Mouse (Mus musculus) left cerebral cortex, adult 2 months (tissue): Measurements from ENCODE around the gene C1qtnf6. TPM values are rescaled to one million over a fixed set of nuclear protein-coding genes. Genes with fewer than 3 reads are reported as not detected.

ENCODE experiments used
- DNase-seq, 2 experiments: peaks; one replicate each; pipeline ENCODE4 v3.0.0; 2021 to 2022; ENCODE audit warnings: low spot score in 2 of 2, mixed read lengths in 1 of 2; ENCODE audit errors: extremely low spot score in 1 of 2
- H3K27ac ChIP-seq: fragments of 200-600 bp; 2 replicates; pipeline ENCODE4 v1.8.1; 2022
- H3K4me3 ChIP-seq: fragments of 200-600 bp; 2 replicates; pipeline ENCODE4 v1.8.1; 2022
- CTCF ChIP-seq: fragments of 200-600 bp; IDR thresholded peaks from 2 replicates; pipeline ENCODE4 v1.8.1; 2022; ENCODE audit warnings: antibody characterized with exemption, mild to moderate bottlenecking, moderate library complexity
- intact Hi-C: fragments of 180-260 bp; cut with DNase I; formaldehyde crosslinking; loops from one replicate; pipeline ENCODE4 v1.15.1; 2025
- total RNA-seq, 2 experiments: library from RNA; stranded (reverse); gene quantifications; 2 replicates each; pipeline ENCODE4 v1.2.3; 2021

The C1qtnf6 gene
- total RNA-seq, 2 experiments from 2014 or later, result 1.3 to 1.6 TPM

DNA sequence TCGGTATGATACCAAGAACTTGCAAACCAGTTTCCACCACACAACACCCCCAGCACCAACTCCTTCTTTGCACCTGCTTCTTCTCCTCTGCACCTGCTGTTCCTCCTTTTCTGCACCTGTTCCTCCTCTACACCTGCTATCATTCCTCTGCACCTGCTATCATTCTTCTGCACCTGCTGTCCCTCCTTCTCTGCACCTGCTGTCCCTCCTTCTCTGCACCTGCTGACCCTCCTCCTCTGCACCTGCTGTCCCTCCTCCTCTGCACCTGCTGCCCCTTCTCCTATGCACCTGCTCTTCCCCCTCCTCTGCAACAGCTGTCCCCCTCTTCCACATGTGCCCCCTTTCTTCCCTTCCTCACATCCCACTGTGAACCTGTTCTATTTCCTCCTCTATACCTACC lies 44.7 kb downstream of the C1qtnf6 start:
- Histone ChIP-seq H3K4me3 (no peak overlapping the region), H3K27ac (no peak overlapping the region)
- DNase-seq, result no peak
- intact Hi-C loops, result no loop called here
- no peak for TF ChIP-seq CTCF

GRCm38 (mm10) chr15:78483311-78483710 lies 47.9 kb downstream of the C1qtnf6 start:
- no peak for DNase-seq
- TF ChIP-seq CTCF, result no peak
- Histone ChIP-seq H3K27ac (no peak overlapping the region), H3K4me3 (no peak overlapping the region)
- intact Hi-C loops, result no loop called here

DNA sequence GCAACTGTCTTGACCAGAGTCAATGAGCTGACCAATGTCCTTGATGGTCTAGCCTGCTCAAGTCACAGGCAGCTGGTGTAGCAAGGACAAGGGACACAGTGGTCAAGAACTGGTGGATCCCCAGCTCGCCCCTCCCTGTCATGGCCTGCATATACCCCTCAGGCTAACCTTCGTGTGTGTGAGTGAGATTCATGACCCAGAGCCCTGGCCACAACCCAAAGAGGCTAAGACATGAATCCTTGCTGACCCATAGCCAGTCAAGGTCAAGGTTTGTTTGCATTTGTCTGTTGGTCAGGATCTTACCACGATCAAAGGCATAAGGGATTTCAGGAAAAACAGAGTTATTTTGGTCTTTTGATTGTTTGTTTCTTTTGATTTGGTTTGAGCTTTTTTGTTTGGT lies 48.7 kb downstream of the C1qtnf6 start:
- Histone ChIP-seq H3K4me3 (no peak overlapping the region), H3K27ac (no peak overlapping the region)
- TF ChIP-seq CTCF, result no peak
- intact Hi-C loops, result no loop called here
- DNase-seq, result no peak

- Histone ChIP-seq H3K4me3 (no peak overlapping the region), H3K27ac (no peak overlapping the region)
- no peak for DNase-seq
- intact Hi-C loops, result no loop called here
- TF ChIP-seq CTCF, result no peak
These were observed 49.7 kb downstream of the C1qtnf6 start for GRCm38 (mm10) chr15:78481448-78482000.

GRCm38 (mm10) chr15:78480991-78481390 lies 50.2 kb downstream of the C1qtnf6 start:
- DNase-seq, result no peak
- intact Hi-C loops, result no loop called here
- no peak overlapping the region for H3K4me3 ChIP-seq
- TF ChIP-seq CTCF, result no peak
- H3K27ac ChIP-seq, result no peak overlapping the region

DNA sequence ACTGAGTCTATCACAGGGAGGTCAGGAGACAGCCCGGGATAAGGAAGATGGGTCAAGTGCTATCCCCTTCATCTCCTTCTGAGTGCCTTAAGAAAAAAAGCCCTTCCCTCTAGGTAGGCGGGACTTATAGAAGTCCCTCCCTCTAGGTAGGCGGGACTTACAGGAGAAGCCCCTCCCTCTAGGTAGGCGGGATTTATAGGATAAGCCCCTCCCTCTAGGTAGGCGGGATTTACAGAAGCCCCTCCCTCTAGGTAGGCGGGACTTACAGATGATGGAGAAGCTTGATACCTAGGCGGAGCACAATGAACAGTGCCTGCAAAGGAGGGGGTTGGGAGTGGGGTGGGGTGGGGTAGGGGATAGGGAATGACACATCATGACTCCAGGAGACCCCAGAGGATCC lies 51.1 kb downstream of the C1qtnf6 start:
- intact Hi-C loops, result no loop called here
- Histone ChIP-seq H3K4me3 (no peak overlapping the region), H3K27ac (no peak overlapping the region)
- TF ChIP-seq CTCF, result no peak
- no peak for DNase-seq

- DNase-seq, result no peak
- Histone ChIP-seq H3K4me3 (no peak overlapping the region), H3K27ac (no peak overlapping the region)
- no peak for TF ChIP-seq CTCF
- intact Hi-C loops, result no loop called here
These were observed 51.7 kb downstream of the C1qtnf6 start for GRCm38 (mm10) chr15:78479470-78479869.

GRCm38 (mm10) chr15:78478073-78478472 lies 53.1 kb downstream of the C1qtnf6 start:
- Histone ChIP-seq H3K4me3 (no peak overlapping the region), H3K27ac (no peak overlapping the region)
- TF ChIP-seq CTCF, result no peak
- intact Hi-C loops, result no loop called here
- no peak for DNase-seq

DNA sequence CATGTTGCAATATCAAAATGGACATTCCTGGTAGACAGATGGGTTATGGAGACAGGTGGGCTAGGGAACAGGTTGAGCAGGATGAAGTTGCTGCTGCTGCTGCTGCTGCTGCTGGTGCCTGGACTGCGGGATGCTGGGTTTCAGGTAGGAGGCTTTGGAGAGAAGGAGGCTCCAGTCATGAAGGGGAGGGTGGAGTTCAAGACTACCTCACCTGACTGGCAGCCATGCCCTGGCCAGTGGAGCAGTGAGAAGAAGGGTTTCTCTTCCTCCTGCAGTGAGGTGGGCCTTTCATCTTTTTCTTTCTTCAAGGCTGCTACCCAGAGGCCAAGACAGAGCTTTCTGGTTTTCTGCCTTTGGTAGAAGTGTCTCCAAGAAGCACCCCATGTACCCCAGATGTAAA lies 54.3 kb downstream of the C1qtnf6 start:
- no peak for TF ChIP-seq CTCF
- H3K27ac ChIP-seq, result no peak overlapping the region
- intact Hi-C loops, result no loop called here
- H3K4me3 ChIP-seq, result no peak overlapping the region
- no peak for DNase-seq

GRCm38 (mm10) chr15:78475604-78476031 lies 55.6 kb downstream of the C1qtnf6 start:
- DNase-seq, result no peak
- H3K27ac ChIP-seq, result no peak overlapping the region
- no peak overlapping the region for H3K4me3 ChIP-seq
- intact Hi-C loops, result no loop called here
- no peak for TF ChIP-seq CTCF

- DNase-seq, result no peak
- no peak overlapping the region for H3K27ac ChIP-seq
- no peak for TF ChIP-seq CTCF
- H3K4me3 ChIP-seq, result no peak overlapping the region
- intact Hi-C loops, result no loop called here
These were observed 57.8 kb downstream of the C1qtnf6 start for GRCm38 (mm10) chr15:78473442-78473841.

Other genes with a start within 250 kb of the C1qtnf6 start
- under 1 TPM; 0.41 to 0.54 TPM for gene Csf2rb2, start 225.7 kb downstream of the C1qtnf6 start, total RNA-seq
- 1 to 10 TPM; 1.9 to 2.3 TPM for gene Csf2rb, start 205.7 kb downstream of the C1qtnf6 start, total RNA-seq
- gene Tex33, start 135.5 kb downstream of the C1qtnf6 start, total RNA-seq, result not detected
- gene Tst, start 125.5 kb downstream of the C1qtnf6 start, total RNA-seq, result 10 to 100 TPM; 29.0 to 30.1 TPM
- gene Mpst, start 125.0 kb downstream of the C1qtnf6 start, total RNA-seq, result 10 to 100 TPM; 31.7 to 31.8 TPM
- 100 to 1,000 TPM; 334 to 335 TPM for gene Kctd17, start 102.9 kb downstream of the C1qtnf6 start, total RNA-seq
- under 1 TPM in 1 of 2 experiments, not detected in 1; 0.87 TPM for gene Tmprss6, start 62.8 kb downstream of the C1qtnf6 start, total RNA-seq
- gene Il2rb, start 36.1 kb downstream of the C1qtnf6 start, total RNA-seq, result under 1 TPM in 1 of 2 experiments, not detected in 1; 0.07 TPM
- 10 to 100 TPM; 20.8 to 22.9 TPM for gene Sstr3, start 13.3 kb upstream of the C1qtnf6 start, total RNA-seq
- gene Rac2, start 41.4 kb upstream of the C1qtnf6 start, total RNA-seq, result 1 to 10 TPM in 1 of 2 experiments, under 1 TPM in 1; 0.98 to 3.9 TPM
- gene Cyth4, start 65.6 kb upstream of the C1qtnf6 start, total RNA-seq, result 10 to 100 TPM; 10.0 to 10.3 TPM
- gene Elfn2, start 187.4 kb upstream of the C1qtnf6 start, total RNA-seq, result 100 to 1,000 TPM; 144 to 177 TPM
- 1 to 10 TPM; 5.0 to 6.2 TPM for gene Mfng, start 242.1 kb upstream of the C1qtnf6 start, total RNA-seq